Mouse (Mus musculus): ENCODE measurements around the gene Tax1bp3. TPM values are rescaled to one million over a fixed set of nuclear protein-coding genes. Genes with fewer than 3 reads are reported as not detected.

Tax1bp3 gene
- polyA plus RNA-seq, 1 experiment from 2014 or later, result 204 TPM

Other genes starting within 250 kb of the Tax1bp3 start
- gene Atp2a3, start 215.9 kb upstream of the Tax1bp3 start, polyA plus RNA-seq (2015; fragmentation: Nextera tagmentation; extraction: Ambion mirVana), result 4.2 and 5.7 TPM in 2 replicates
- gene P2rx1, start 178.0 kb upstream of the Tax1bp3 start, polyA plus RNA-seq (2015; fragmentation: Nextera tagmentation; extraction: Ambion mirVana), result 1.6 and 1.7 TPM in 2 replicates
- gene Camkk1, start 158.1 kb upstream of the Tax1bp3 start, polyA plus RNA-seq (2015; fragmentation: Nextera tagmentation; extraction: Ambion mirVana), result 6.7 and 9.2 TPM in 2 replicates
- gene Ncbp3, start 129.3 kb upstream of the Tax1bp3 start, polyA plus RNA-seq (2015; fragmentation: Nextera tagmentation; extraction: Ambion mirVana), result 12.1 and 12.9 TPM in 2 replicates
- 0.37 and 0.42 TPM in 2 replicates for gene Itgae, start 86.5 kb upstream of the Tax1bp3 start, polyA plus RNA-seq (2015; fragmentation: Nextera tagmentation; extraction: Ambion mirVana)
- 17.5 and 18.9 TPM in 2 replicates for gene Haspin, start 38.8 kb upstream of the Tax1bp3 start, polyA plus RNA-seq (2015; fragmentation: Nextera tagmentation; extraction: Ambion mirVana)
- gene P2rx5, start 16.7 kb upstream of the Tax1bp3 start, polyA plus RNA-seq (2015; fragmentation: Nextera tagmentation; extraction: Ambion mirVana), result 0.47 and 0.50 TPM in 2 replicates
- 121 and 131 TPM in 2 replicates for gene Emc6, start within 50 bp of the Tax1bp3 start, polyA plus RNA-seq (2015; fragmentation: Nextera tagmentation; extraction: Ambion mirVana)
- 17.7 and 18.2 TPM in 2 replicates for gene Ctns, start 22.0 kb downstream of the Tax1bp3 start, polyA plus RNA-seq (2015; fragmentation: Nextera tagmentation; extraction: Ambion mirVana)
- 1.5 and 1.7 TPM in 2 replicates for gene Shpk, start 22.4 kb downstream of the Tax1bp3 start, polyA plus RNA-seq (2015; fragmentation: Nextera tagmentation; extraction: Ambion mirVana)
- 0.12 TPM in 1 of 2 replicates, not detected in the other for gene Trpv1, start 57.2 kb downstream of the Tax1bp3 start, polyA plus RNA-seq (2015; fragmentation: Nextera tagmentation; extraction: Ambion mirVana)
- gene Trpv3, start 90.3 kb downstream of the Tax1bp3 start, polyA plus RNA-seq (2015; fragmentation: Nextera tagmentation; extraction: Ambion mirVana), result 0.18 and 0.22 TPM in 2 replicates
- 17.1 and 17.2 TPM in 2 replicates for gene Aspa, start 152.5 kb downstream of the Tax1bp3 start, polyA plus RNA-seq (2015; fragmentation: Nextera tagmentation; extraction: Ambion mirVana)
- not detected in 2 replicates for gene Gm49340, start 152.7 kb downstream of the Tax1bp3 start, polyA plus RNA-seq (2015; fragmentation: Nextera tagmentation; extraction: Ambion mirVana)
- gene Spata22, start 152.7 kb downstream of the Tax1bp3 start, polyA plus RNA-seq (2015; fragmentation: Nextera tagmentation; extraction: Ambion mirVana), result 0.32 and 0.33 TPM in 2 replicates
- gene Olfr20, start 173.7 kb downstream of the Tax1bp3 start, polyA plus RNA-seq (2015; fragmentation: Nextera tagmentation; extraction: Ambion mirVana), result not detected in 2 replicates
- not detected in 2 replicates for gene Olfr376, start 194.2 kb downstream of the Tax1bp3 start, polyA plus RNA-seq (2015; fragmentation: Nextera tagmentation; extraction: Ambion mirVana)
- gene Olfr1, start 222.5 kb downstream of the Tax1bp3 start, polyA plus RNA-seq (2015; fragmentation: Nextera tagmentation; extraction: Ambion mirVana), result not detected in 2 replicates